Mouse (Mus musculus) liver, adult 2 months (tissue): Measurements from ENCODE around the gene Actl10. TPM values are rescaled to one million over a fixed set of nuclear protein-coding genes. Genes with fewer than 3 reads are reported as not detected.

Source experiments
- DNase-seq: peaks from one replicate; pipeline ENCODE4 v3.0.0-alpha.2; 2011; ENCODE audit warnings: low read depth, low spot score; ENCODE audit errors: extremely low read depth
- H3K27ac ChIP-seq: fragments of 200-500 bp; replicated peaks from 2 replicates; pipeline ENCODE4 v1.5.1; 2012; ENCODE audit warnings: low read depth, mild to moderate bottlenecking, control low read depth, inconsistent platforms, low read length; ENCODE audit not compliant: insufficient read depth
- H3K27me3 ChIP-seq: fragments of 200-500 bp; 2 replicates; pipeline ENCODE4 v1.6.1; 2012; ENCODE audit warnings: mild to moderate bottlenecking, moderate library complexity, low read length, inconsistent platforms; ENCODE audit not compliant: control insufficient read depth, insufficient read depth
- H3K36me3 ChIP-seq: fragments of 200-500 bp; 2 replicates; pipeline ENCODE4 v1.6.1; 2012; ENCODE audit warnings: low read length, inconsistent platforms; ENCODE audit not compliant: control insufficient read depth, insufficient read depth
- H3K4me1 ChIP-seq: fragments of 200-500 bp; 2 replicates; pipeline ENCODE4 v1.6.1; 2011; ENCODE audit warnings: low read length; ENCODE audit not compliant: control insufficient read depth, insufficient read depth
- H3K4me3 ChIP-seq: fragments of 200-500 bp; 2 replicates; pipeline ENCODE4 v1.5.1; 2011; ENCODE audit warnings: low read depth, mild to moderate bottlenecking, control low read depth, low read length, moderate library complexity; ENCODE audit not compliant: insufficient read depth
- H3K79me2 ChIP-seq: fragments of 200-500 bp; 2 replicates; pipeline ENCODE4 v1.6.1; 2012; ENCODE audit warnings: inconsistent platforms, mild to moderate bottlenecking, low read length, moderate library complexity; ENCODE audit not compliant: control insufficient read depth, insufficient read depth
- H3K9ac ChIP-seq: fragments of 200-500 bp; 2 replicates; pipeline ENCODE4 v1.6.1; 2012; ENCODE audit warnings: low read depth, mild to moderate bottlenecking, control low read depth, inconsistent platforms, low read length
- CTCF ChIP-seq: fragments of 200-500 bp; IDR thresholded peaks from 2 replicates; pipeline ENCODE4 v1.5.1; 2011; ENCODE audit warnings: low read depth, low read length, control low read depth
- POLR2A ChIP-seq: fragments of 200-500 bp; IDR thresholded peaks from 2 replicates; pipeline ENCODE4 v1.6.1; 2011; ENCODE audit warnings: low read length, control low read depth; ENCODE audit not compliant: insufficient read depth; ENCODE audit errors: extremely low read depth
- WGBS: fragments of 180-500 bp; shearing (Covaris S2); methylation state at CpG from one replicate; pipeline ENCODE4 v1.1.7; 2018; 5-methylcytosine and 5-hydroxymethylcytosine counted together
- polyA plus RNA-seq: library from polyadenylated mRNA; depleted of rRNA; stranded (reverse); fragments of >200 nt; gene quantifications from 2 replicates; pipeline ENCODE4 v1.2.3, GENCODE M21; 2012
- total RNA-seq: library from RNA; depleted of rRNA; stranded (reverse); fragments of >200 nt; gene quantifications from 2 replicates; pipeline ENCODE4 v1.2.3, GENCODE M21; 2014

Gene Actl10
- total and polyA plus RNA-seq, 2 experiments: 0.09 TPM; not detected in 1

- no peak overlapping the region for H3K4me3 ChIP-seq
- WGBS: 93% methylated on average over 6 of the region's 6 CpGs
- no peaks in the 10 kb centered on the region for H3K36me3 ChIP-seq
- no peaks in the 10 kb centered on the region for H3K4me1 ChIP-seq
- no peak for DNase-seq
- no peaks in the 10 kb centered on the region for H3K27me3 ChIP-seq
- no peak overlapping the region for H3K9ac ChIP-seq
- H3K27ac ChIP-seq: no peak overlapping the region
- H3K79me2 ChIP-seq: no peaks in the 10 kb centered on the region
- TF ChIP-seq CTCF (no peak), POLR2A (no peak)
These were observed 26.1 kb downstream of the Actl10 start for GRCm38 (mm10) chr2:154577744-154578067.

GRCm38 (mm10) chr2:154580586-154580985, 29.0 kb downstream of the Actl10 start:
- DNase-seq: no peak
- WGBS: 85% methylated on average over 8 of the region's 8 CpGs
- Histone ChIP-seq H3K36me3 (no peaks in the 10 kb centered on the region), H3K4me3 (no peak overlapping the region), H3K79me2 (no peaks in the 10 kb centered on the region), H3K4me1 (no peaks in the 10 kb centered on the region), H3K27ac (no peak overlapping the region), H3K9ac (no peak overlapping the region), H3K27me3 (no peaks in the 10 kb centered on the region)
- TF ChIP-seq POLR2A (no peak), CTCF (no peak)

GRCm38 (mm10) chr2:154581421-154581820, 29.8 kb downstream of the Actl10 start:
- no peak overlapping the region for H3K9ac ChIP-seq
- no peaks in the 10 kb centered on the region for H3K4me1 ChIP-seq
- no peaks in the 10 kb centered on the region for H3K36me3 ChIP-seq
- H3K4me3 ChIP-seq: no peak overlapping the region
- TF ChIP-seq POLR2A (no peak), CTCF (peak; percentile 24; the same call in 1 of the 2 replicates)
- H3K27me3 ChIP-seq: no peaks in the 10 kb centered on the region
- 97% methylated on average over 1 of the region's 1 CpGs for WGBS
- no peaks in the 10 kb centered on the region for H3K79me2 ChIP-seq
- H3K27ac ChIP-seq: no peak overlapping the region
- no peak for DNase-seq

- Histone ChIP-seq H3K79me2 (no peaks in the 10 kb centered on the region), H3K4me1 (no peaks in the 10 kb centered on the region), H3K27me3 (no peaks in the 10 kb centered on the region), H3K4me3 (no peak overlapping the region), H3K9ac (no peak overlapping the region), H3K27ac (no peak overlapping the region), H3K36me3 (peaks cover 19% of the 10 kb centered on the region; the same call in 1 of the 2 replicates)
- DNase-seq: no peak
- TF ChIP-seq CTCF (no peak), POLR2A (no peak)
- 65% methylated on average over 15 of the region's 15 CpGs for WGBS
These were observed 32.6 kb downstream of the Actl10 start for GRCm38 (mm10) chr2:154583906-154584872.

- 25% methylated on average over 17 of the region's 17 CpGs for WGBS
- no peak for TF ChIP-seq POLR2A
- TF ChIP-seq CTCF: peak; percentile 3; the same call in 1 of the 2 replicates
- peaks cover 27% of the 10 kb centered on the region; the same call in 1 of the 2 replicates for H3K36me3 ChIP-seq
- no peak overlapping the region for H3K4me3 ChIP-seq
- no peaks in the 10 kb centered on the region for H3K79me2 ChIP-seq
- no peak overlapping the region for H3K9ac ChIP-seq
- H3K27me3 ChIP-seq: no peaks in the 10 kb centered on the region
- peak; percentile 61 for DNase-seq
- no peaks in the 10 kb centered on the region for H3K4me1 ChIP-seq
- H3K27ac ChIP-seq: no peak overlapping the region
These were observed 33.5 kb downstream of the Actl10 start for GRCm38 (mm10) chr2:154584931-154585601.
